Mouse (Mus musculus) forebrain, embryonic 14.5 days (tissue): ENCODE measurements around the gene Nit1. TPM values are rescaled to one million over a fixed set of nuclear protein-coding genes. Genes with fewer than 3 reads are reported as not detected.
"Not testable (repeated sequence)": the region's sequence is repeated elsewhere in the genome, so short reads cannot be mapped to it uniquely, and the experiment has no call there.

Experiments used
- ATAC-seq: fragments of 200-750 bp; cut with Nextera tagmentation; 2 replicates; pipeline ENCODE4 v1.8.0; 2017; ENCODE audit warnings: mild to moderate bottlenecking, moderate library complexity
- DNase-seq: peaks from one replicate; pipeline ENCODE4 v3.0.0-alpha.2; 2015; ENCODE audit warnings: low spot score
- H3K27ac ChIP-seq: fragments of 300-500 bp; sonication (generic); 2 replicates; pipeline ENCODE4 v1.5.1; 2014; ENCODE audit warnings: low read depth, mild to moderate bottlenecking, control low read depth, low read length, moderate library complexity
- H3K27me3 ChIP-seq: fragments of 300-500 bp; sonication (generic); replicated peaks from 2 replicates; pipeline ENCODE4 v1.6.1; 2014; ENCODE audit warnings: low read length, control low read depth, mixed read lengths; ENCODE audit not compliant: control insufficient read depth, insufficient read depth
- H3K36me3 ChIP-seq: fragments of 300-500 bp; sonication (generic); 2 replicates; pipeline ENCODE4 v1.6.1; 2014; ENCODE audit warnings: low read length, control low read depth; ENCODE audit not compliant: control insufficient read depth, insufficient read depth
- H3K4me1 ChIP-seq: fragments of 300-500 bp; sonication (generic); 2 replicates; pipeline ENCODE4 v1.6.1; 2014; ENCODE audit warnings: antibody characterized with exemption, low read length, control low read depth; ENCODE audit not compliant: control insufficient read depth, insufficient read depth
- H3K4me2 ChIP-seq: fragments of 300-500 bp; sonication (generic); 2 replicates; pipeline ENCODE4 v1.6.1; 2014; ENCODE audit warnings: mild to moderate bottlenecking, control low read depth, low read length
- H3K4me3 ChIP-seq: fragments of 300-500 bp; sonication (generic); 2 replicates; pipeline ENCODE4 v1.5.1; 2014; ENCODE audit warnings: low read depth, low read length, control low read depth
- H3K9ac ChIP-seq: fragments of 300-500 bp; sonication (generic); 2 replicates; pipeline ENCODE4 v1.6.1; 2014; ENCODE audit warnings: mild to moderate bottlenecking, low read length, control low read depth, moderate library complexity
- H3K9me3 ChIP-seq: fragments of 300-500 bp; sonication (generic); replicated peaks from 2 replicates; pipeline ENCODE4 v1.6.1; 2016; ENCODE audit warnings: low read length, control low read depth, mixed read lengths; ENCODE audit not compliant: control insufficient read depth
- WGBS: fragments of 180-500 bp; shearing (Covaris S2); extraction: QIAGEN DNeasy Blood & Tissue Kit; methylation state at CpG from one replicate; pipeline ENCODE4 v1.1.7; 2014; 5-methylcytosine and 5-hydroxymethylcytosine counted together
- polyA plus RNA-seq: library from polyadenylated mRNA; unstranded; fragments of >200 nt; fragmentation: Nextera tagmentation; extraction: Ambion mirVana; gene quantifications from 2 replicates; pipeline ENCODE4 v1.2.1, GENCODE M21; 2014

Nit1 gene
- polyA plus RNA-seq, 1 experiment from 2014 or later = 46.0 TPM

GRCm38 (mm10) chr1:171321415-171321814 is 24.0 kb downstream of the Nit1 start:
- Histone ChIP-seq H3K9me3 (no peaks in the 10 kb centered on the region), H3K27me3 (no peaks in the 10 kb centered on the region), H3K4me1 (no peaks in the 10 kb centered on the region; the same call in 1 of the 2 replicates), H3K4me3 (no peak overlapping the region), H3K9ac (no peak overlapping the region), H3K36me3 (0 out of 2 replicates have a peak, but pooled peaks cover 3% of the 10 kb centered on the region), H3K4me2 (no peak overlapping the region), H3K27ac (no peak overlapping the region)
- peak; percentile 73 for DNase-seq
- ATAC-seq = 0 out of 2 replicates have a peak, but pooled peaks have one; percentile 29

GRCm38 (mm10) chr1:171320151-171320550 is 25.3 kb downstream of the Nit1 start:
- H3K9ac ChIP-seq = no peak overlapping the region
- ATAC-seq (no peak), DNase-seq (no peak)
- WGBS = 12% methylated on average over 5 of the region's 5 CpGs
- H3K9me3 ChIP-seq = no peaks in the 10 kb centered on the region
- no peak overlapping the region for H3K4me2 ChIP-seq
- no peaks in the 10 kb centered on the region for H3K27me3 ChIP-seq
- no peaks in the 10 kb centered on the region for H3K4me1 ChIP-seq
- H3K27ac ChIP-seq = no peak overlapping the region
- H3K4me3 ChIP-seq = no peak overlapping the region
- no peaks in the 10 kb centered on the region for H3K36me3 ChIP-seq

- 8% methylated on average over 7 of the region's 7 CpGs for WGBS
- no peak for ATAC-seq
- Histone ChIP-seq H3K4me3 (no peak overlapping the region), H3K4me1 (no peaks in the 10 kb centered on the region), H3K27ac (no peak overlapping the region), H3K4me2 (no peak overlapping the region), H3K27me3 (no peaks in the 10 kb centered on the region), H3K9me3 (no peaks in the 10 kb centered on the region), H3K9ac (no peak overlapping the region), H3K36me3 (no peaks in the 10 kb centered on the region)
- no peak for DNase-seq
Observed at GRCm38 (mm10) chr1:171319748-171320147, 25.7 kb downstream of the Nit1 start.

GRCm38 (mm10) chr1:171309321-171309720 is 36.1 kb downstream of the Nit1 start:
- Histone ChIP-seq H3K9ac (no peak overlapping the region), H3K4me2 (no peak overlapping the region), H3K27ac (no peak overlapping the region), H3K4me3 (no peak overlapping the region), H3K4me1 (no peaks in the 10 kb centered on the region), H3K27me3 (no peaks in the 10 kb centered on the region), H3K9me3 (no peaks in the 10 kb centered on the region), H3K36me3 (no peaks in the 10 kb centered on the region)
- 67% methylated on average over 2 of the region's 2 CpGs for WGBS
- ATAC-seq (no peak), DNase-seq (no peak)

- H3K4me3 ChIP-seq, H3K9me3 ChIP-seq, H3K4me2 ChIP-seq, DNase-seq, H3K4me1 ChIP-seq, H3K27me3 ChIP-seq, H3K36me3 ChIP-seq, ATAC-seq, H3K27ac ChIP-seq, H3K9ac ChIP-seq: not testable (repeated sequence)
- 70% methylated on average over 5 of the region's 5 CpGs for WGBS
Observed at GRCm38 (mm10) chr1:171306157-171306556, 39.3 kb downstream of the Nit1 start.

DNA sequence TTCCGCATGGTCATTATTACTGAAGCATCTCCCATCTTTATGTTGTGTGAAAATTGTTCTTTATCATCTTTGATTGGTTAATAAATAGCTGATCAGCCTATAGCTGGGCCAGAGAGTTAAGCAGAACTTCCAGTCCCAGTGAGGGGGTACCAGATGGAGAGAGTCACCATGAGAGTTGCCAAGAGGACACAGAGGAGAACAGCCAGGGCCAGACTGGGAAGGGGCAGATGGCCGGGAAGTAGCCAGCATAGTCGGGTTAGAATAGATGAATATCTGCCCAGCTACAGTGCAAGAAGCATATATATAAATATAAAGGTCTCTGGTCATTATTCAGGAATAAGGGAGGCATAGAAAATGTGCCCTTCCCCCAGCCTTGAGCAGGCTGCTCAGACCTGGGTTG is 47.2 kb downstream of the Nit1 start:
- no peak overlapping the region for H3K9ac ChIP-seq
- peaks cover 7% of the 10 kb centered on the region; the same call in 1 of the 2 replicates for H3K4me1 ChIP-seq
- 63% methylated on average over 3 of the region's 3 CpGs for WGBS
- DNase-seq = no peak
- no peak for ATAC-seq
- H3K27ac ChIP-seq = no peak overlapping the region
- H3K9me3 ChIP-seq = no peaks in the 10 kb centered on the region
- no peaks in the 10 kb centered on the region for H3K36me3 ChIP-seq
- 0 out of 2 replicates have a peak, but pooled peaks cover 3% of the 10 kb centered on the region for H3K27me3 ChIP-seq
- H3K4me2 ChIP-seq = no peak overlapping the region
- no peak overlapping the region for H3K4me3 ChIP-seq

DNA sequence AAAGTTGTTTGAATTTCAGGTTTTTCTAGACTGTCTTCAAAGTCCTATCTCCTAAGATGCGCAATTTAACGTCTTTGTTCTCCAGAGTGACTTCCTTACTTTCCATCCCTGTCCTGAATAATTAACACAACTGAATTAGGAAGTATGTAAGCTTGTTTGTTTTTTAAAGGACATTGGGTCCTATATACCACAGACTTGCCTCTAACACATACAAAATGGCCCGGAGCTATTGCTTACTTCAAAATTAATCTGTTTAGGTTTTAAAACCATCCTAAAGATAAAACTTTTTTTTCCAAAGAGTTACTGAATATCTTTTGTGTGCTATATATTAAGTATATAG is 50.4 kb downstream of the Nit1 start:
- Histone ChIP-seq H3K4me3 (peak overlapping the region; percentile 78), H3K27ac (peak overlapping the region; percentile 91), H3K9me3 (no peaks in the 10 kb centered on the region), H3K9ac (peak overlapping the region; percentile 89), H3K36me3 (no peaks in the 10 kb centered on the region; the same call in 1 of the 2 replicates), H3K4me1 (peaks cover 8% of the 10 kb centered on the region; the same call in 1 of the 2 replicates), H3K4me2 (peak overlapping the region; percentile 62), H3K27me3 (0 out of 2 replicates have a peak, but pooled peaks cover 3% of the 10 kb centered on the region)
- WGBS = 17% methylated on average over 3 of the region's 3 CpGs
- no peak for DNase-seq
- no peak; the same call in 1 of the 2 replicates for ATAC-seq

GRCm38 (mm10) chr1:171294298-171295062 is 51.0 kb downstream of the Nit1 start, which contains the start of gene Ufc1:
Gene Ufc1 (minus strand): TSS chr1:171295024.
- H3K36me3 ChIP-seq = peaks cover 5% of the 10 kb centered on the region
- H3K9me3 ChIP-seq = no peaks in the 10 kb centered on the region
- under 1% methylated on average over 42 of the region's 42 CpGs for WGBS
- DNase-seq (peak; percentile 93), ATAC-seq (peak; percentile 90)
- H3K4me2 ChIP-seq = peak within 1 kb of the TSS; percentile 62
- peak within 1 kb of the TSS; percentile 91 for H3K27ac ChIP-seq
- H3K9ac ChIP-seq = peak within 1 kb of the TSS; percentile 89
- H3K27me3 ChIP-seq = 0 out of 2 replicates have a peak, but pooled peaks cover 3% of the 10 kb centered on the region
- peaks cover 8% of the 10 kb centered on the region; the same call in 1 of the 2 replicates for H3K4me1 ChIP-seq
- H3K4me3 ChIP-seq = peak within 1 kb of the TSS; percentile 78

- Histone ChIP-seq H3K27ac (peak overlapping the region; percentile 91; the same call in 1 of the 2 replicates), H3K4me1 (peaks cover 8% of the 10 kb centered on the region; the same call in 1 of the 2 replicates), H3K9ac (peak overlapping the region; percentile 89), H3K36me3 (peaks cover 10% of the 10 kb centered on the region), H3K4me3 (peak overlapping the region; percentile 78), H3K4me2 (peak overlapping the region; percentile 62), H3K9me3 (no peaks in the 10 kb centered on the region), H3K27me3 (0 out of 2 replicates have a peak, but pooled peaks cover 3% of the 10 kb centered on the region)
- ATAC-seq = no peak
- WGBS = 51% methylated on average over 5 of the region's 5 CpGs
- DNase-seq = no peak
Observed at GRCm38 (mm10) chr1:171293906-171294297, 51.5 kb downstream of the Nit1 start.
